Mouse (Mus musculus) liver, adult 2 months (tissue): ENCODE data around the gene Mok.

Experiments
- CTCF ChIP-seq: fragments of 200-500 bp; IDR thresholded peaks from 2 replicates; pipeline ENCODE4 v1.5.1; 2011; ENCODE audit warnings: low read depth, low read length, control low read depth
- POLR2A ChIP-seq: fragments of 200-500 bp; IDR thresholded peaks from 2 replicates; pipeline ENCODE4 v1.6.1; 2011; ENCODE audit warnings: low read length, control low read depth; ENCODE audit not compliant: insufficient read depth; ENCODE audit errors: extremely low read depth

GRCm38 (mm10) chr12:110830293-110831024 lies 10.3 kb downstream of the Mok start:
- TF ChIP-seq CTCF (no peak), POLR2A (no peak)
